Mouse (Mus musculus): Measurements from ENCODE around the gene Apol7b. TPM values are rescaled to one million over a fixed set of nuclear protein-coding genes. Genes with fewer than 3 reads are reported as not detected.

Apol7b gene
- polyA plus RNA-seq (2014; fragmentation: Illumina TruSeq; extraction: RNeasy Lipid Tissue Mini Kit (QIAGEN cat#74804); ENCODE audit: low read depth, low replicate concordance), result not detected

GRCm38 (mm10) chr15:77447392-77447791 is at the start of gene Apol7b:
Apol7b (minus strand) TSS chr15:77447492.

GRCm38 (mm10) chr15:77476693-77477092 is 29.4 kb upstream of the Apol7b start, which contains the start of gene Apol10a:
Apol10a (plus strand) TSS chr15:77477047.

GRCm38 (mm10) chr15:77411035-77411434 is 36.3 kb downstream of the Apol7b start, which contains the start of gene Apol9a:
Apol9a (minus strand) TSS chr15:77411135.

GRCm38 (mm10) chr15:77399027-77399426 is 48.3 kb downstream of the Apol7b start, which contains the start of gene Apol7a:
Apol7a (minus strand) TSS chr15:77399110.

Other genes with a start within 250 kb of the Apol7b start
- gene Rbfox2, start 140.5 kb downstream of the Apol7b start, polyA plus RNA-seq (2014; fragmentation: Illumina TruSeq; extraction: RNeasy Lipid Tissue Mini Kit (QIAGEN cat#74804); ENCODE audit: low read depth, low replicate concordance), result 45.2 TPM
- not detected for gene Apol7a, start 48.4 kb downstream of the Apol7b start, polyA plus RNA-seq (2014; fragmentation: Illumina TruSeq; extraction: RNeasy Lipid Tissue Mini Kit (QIAGEN cat#74804); ENCODE audit: low read depth, low replicate concordance)
- gene Apol9a, start 36.4 kb downstream of the Apol7b start, polyA plus RNA-seq (2014; fragmentation: Illumina TruSeq; extraction: RNeasy Lipid Tissue Mini Kit (QIAGEN cat#74804); ENCODE audit: low read depth, low replicate concordance), result 0.41 TPM
- not detected for gene Apol10a, start 29.6 kb upstream of the Apol7b start, polyA plus RNA-seq (2014; fragmentation: Illumina TruSeq; extraction: RNeasy Lipid Tissue Mini Kit (QIAGEN cat#74804); ENCODE audit: low read depth, low replicate concordance)
- not detected for gene Apol11a, start 60.8 kb upstream of the Apol7b start, polyA plus RNA-seq (2014; fragmentation: Illumina TruSeq; extraction: RNeasy Lipid Tissue Mini Kit (QIAGEN cat#74804); ENCODE audit: low read depth, low replicate concordance)
- gene Apol7c, start 85.8 kb upstream of the Apol7b start, polyA plus RNA-seq (2014; fragmentation: Illumina TruSeq; extraction: RNeasy Lipid Tissue Mini Kit (QIAGEN cat#74804); ENCODE audit: low read depth, low replicate concordance), result not detected
- gene 1700025B11Rik, start 114.4 kb upstream of the Apol7b start, polyA plus RNA-seq (2014; fragmentation: Illumina TruSeq; extraction: RNeasy Lipid Tissue Mini Kit (QIAGEN cat#74804); ENCODE audit: low read depth, low replicate concordance), result not detected
- gene Apol10b, start 148.6 kb upstream of the Apol7b start, polyA plus RNA-seq (2014; fragmentation: Illumina TruSeq; extraction: RNeasy Lipid Tissue Mini Kit (QIAGEN cat#74804); ENCODE audit: low read depth, low replicate concordance), result 1.3 TPM
- gene Gm36245, start 151.8 kb upstream of the Apol7b start, polyA plus RNA-seq (2014; fragmentation: Illumina TruSeq; extraction: RNeasy Lipid Tissue Mini Kit (QIAGEN cat#74804); ENCODE audit: low read depth, low replicate concordance), result not detected
- gene Apol11b, start 195.8 kb upstream of the Apol7b start, polyA plus RNA-seq (2014; fragmentation: Illumina TruSeq; extraction: RNeasy Lipid Tissue Mini Kit (QIAGEN cat#74804); ENCODE audit: low read depth, low replicate concordance), result not detected

Measured in adrenal gland, adult 10 weeks (tissue).